Mouse (Mus musculus) ES-Bruce4 (cell line): ENCODE data around the gene Oxct1.

Experiments used
- CTCF ChIP-seq: IDR thresholded peaks from one replicate; pipeline ENCODE4 v1.8.1; 2011; ENCODE audit warnings: low read depth, low read length
- EP300 ChIP-seq: IDR thresholded peaks from 2 replicates; pipeline ENCODE4 v1.6.1; 2011; ENCODE audit warnings: low read depth, low read length; ENCODE audit not compliant: insufficient read depth
- POLR2A ChIP-seq: IDR thresholded peaks from one replicate; pipeline ENCODE4 v1.8.1; 2011; ENCODE audit warnings: low read length; ENCODE audit not compliant: insufficient read depth

DNA sequence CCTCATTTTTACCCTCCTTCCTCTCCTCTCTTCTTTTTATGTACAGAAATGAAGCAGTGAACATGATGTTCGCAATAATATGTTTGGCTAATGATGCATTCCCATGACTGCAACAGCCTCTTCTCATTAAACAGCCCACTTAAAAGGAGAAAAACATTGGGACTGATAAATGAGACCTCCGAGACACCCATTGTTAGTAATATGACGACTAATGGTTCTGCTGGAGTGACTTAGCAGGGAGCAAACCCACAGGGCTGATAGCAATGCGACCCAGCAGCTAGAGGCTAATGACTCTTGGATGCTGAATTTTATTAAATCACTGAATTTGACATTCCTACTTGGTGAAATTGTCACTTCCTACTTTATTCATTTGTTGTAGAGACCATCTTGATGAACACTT, 79.3 kb downstream of the Oxct1 start:
- no peak for TF ChIP-seq CTCF
- TF ChIP-seq POLR2A, result no peak
- no peak for TF ChIP-seq EP300
